Mouse (Mus musculus): ENCODE measurements at regions not wholly inside any gene's neighbourhood (a gene's known extent, or its start where the extent isn't known, plus 50 kb on each side); places are given as distances from the start of the nearest gene placed in this dataset.

DNA sequence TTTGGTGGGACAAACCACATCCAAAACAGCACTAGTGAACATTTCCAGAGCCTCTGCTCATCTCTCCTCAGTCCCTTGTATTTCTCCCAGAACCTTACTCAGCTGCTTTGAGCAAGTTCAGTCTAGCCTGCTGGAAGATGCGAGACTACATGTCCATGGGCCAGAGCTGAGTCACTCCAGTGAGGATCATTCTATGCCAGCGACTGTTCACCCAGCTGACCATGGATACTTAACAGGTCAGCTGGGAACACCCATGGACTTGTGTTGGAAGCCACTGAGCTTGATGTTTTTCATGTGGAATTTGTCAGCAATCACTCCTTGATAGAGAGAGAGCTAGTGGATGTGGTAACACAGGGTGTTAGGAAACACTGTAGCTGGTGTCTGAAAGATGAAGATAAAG, 146.5 kb upstream of the Jag1 start:
- no peak for TF ChIP-seq CTCF (IDR thresholded peaks at IDR 0.05; ENCODE audit: extremely low read depth, insufficient read depth, low read length)
- no peak for TF ChIP-seq POLR2A (IDR thresholded peaks at IDR 0.05; ENCODE audit: extremely low read depth, insufficient read depth, low read length)
